Mouse (Mus musculus) frontal cortex, adult 2 months (tissue): Measurements from ENCODE around the gene Cmc2. TPM values are rescaled to one million over a fixed set of nuclear protein-coding genes. Genes with fewer than 3 reads are reported as not detected.

Source experiments
- DNase-seq, 2 experiments: peaks; one replicate each; pipeline ENCODE4 v3.0.0; 2022; ENCODE audit warnings: low spot score in 1 of 2; ENCODE audit errors: extremely low spot score in 1 of 2
- polyA plus RNA-seq: library from polyadenylated mRNA; depleted of rRNA; stranded (reverse); fragments of >200 nt; gene quantifications from 2 replicates; pipeline ENCODE4 v1.2.3, GENCODE M21; 2012

Cmc2 gene
- polyA plus RNA-seq, 1 experiment, result 18.6 TPM

GRCm38 (mm10) chr8:116921005-116921336 lies 284 bp downstream of the Cmc2 start:
- DNase-seq, result peak in 1 of 2 experiments; percentile 35

- DNase-seq, result no peak
Measured at GRCm38 (mm10) chr8:116905836-116906235, 15.4 kb downstream of the Cmc2 start.

- no peak for DNase-seq
Measured at GRCm38 (mm10) chr8:116905252-116905651, 16.0 kb downstream of the Cmc2 start.

- DNase-seq, result no peak
Measured at GRCm38 (mm10) chr8:116904736-116905135, 16.5 kb downstream of the Cmc2 start.

DNA sequence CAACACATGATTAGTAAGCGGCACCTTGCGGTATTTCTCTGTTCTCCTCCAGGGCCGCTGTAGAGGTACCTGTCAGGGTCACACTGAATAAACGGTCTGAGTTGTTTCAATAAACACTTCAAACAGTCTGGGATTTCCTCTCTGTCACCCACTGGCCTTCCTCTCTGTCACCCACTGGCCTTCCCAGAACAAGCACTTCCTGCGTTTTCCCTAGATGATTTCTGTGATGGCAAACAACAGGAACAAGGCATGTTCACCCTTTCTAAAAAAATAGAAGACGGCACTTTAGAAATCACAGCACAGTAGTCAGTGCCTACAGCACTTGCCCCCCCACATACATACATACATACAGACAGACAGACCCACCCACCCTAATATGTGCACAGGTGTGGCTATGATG lies 25.7 kb downstream of the Cmc2 start:
- no peak for DNase-seq

GRCm38 (mm10) chr8:116893938-116894337 lies 27.3 kb downstream of the Cmc2 start:
- DNase-seq, result no peak

DNA sequence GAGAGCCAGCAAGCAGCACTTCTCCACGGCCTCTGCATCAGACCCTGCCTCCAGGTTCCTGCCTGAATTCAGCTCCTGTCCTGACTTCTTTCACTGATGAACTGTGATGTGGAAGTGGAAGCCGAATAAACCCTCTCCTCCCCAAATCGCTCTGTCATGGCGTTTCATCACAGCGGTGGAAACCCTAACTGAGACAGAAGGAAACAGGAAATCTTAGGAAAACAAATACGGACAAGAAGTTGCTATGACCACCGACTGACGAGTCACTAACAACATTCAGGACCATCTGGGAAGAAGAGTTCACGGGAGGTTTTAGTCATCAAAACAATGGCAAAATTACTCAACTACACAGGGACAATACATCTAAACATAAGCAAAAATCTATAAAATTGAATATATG lies 28.6 kb downstream of the Cmc2 start:
- DNase-seq, result no peak

GRCm38 (mm10) chr8:116892130-116892529 lies 29.1 kb downstream of the Cmc2 start:
- no peak for DNase-seq

- DNase-seq, result no peak
Measured at GRCm38 (mm10) chr8:116891446-116891845, 29.8 kb downstream of the Cmc2 start.

GRCm38 (mm10) chr8:116887813-116888212 lies 33.4 kb downstream of the Cmc2 start:
- DNase-seq, result no peak

DNA sequence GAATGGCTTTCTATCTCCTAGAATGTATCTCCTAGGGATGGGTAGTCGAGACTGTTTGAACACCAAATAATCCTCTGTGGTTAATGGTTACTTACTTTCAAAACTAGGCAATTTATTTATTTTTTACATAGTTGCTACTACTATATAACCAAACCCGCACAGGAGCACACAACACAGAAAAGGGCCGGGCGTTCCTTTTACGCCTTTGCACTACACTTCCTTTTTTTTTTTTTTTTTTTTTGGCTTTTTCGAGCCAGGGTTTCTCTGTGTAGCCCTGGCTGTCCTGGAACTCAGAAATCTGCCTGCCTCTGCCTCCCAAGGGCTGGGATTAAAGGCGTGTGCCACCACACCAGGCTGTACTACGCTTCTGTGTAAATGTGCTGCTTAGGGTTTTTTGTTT lies 39.9 kb downstream of the Cmc2 start:
- DNase-seq, result no peak

DNA sequence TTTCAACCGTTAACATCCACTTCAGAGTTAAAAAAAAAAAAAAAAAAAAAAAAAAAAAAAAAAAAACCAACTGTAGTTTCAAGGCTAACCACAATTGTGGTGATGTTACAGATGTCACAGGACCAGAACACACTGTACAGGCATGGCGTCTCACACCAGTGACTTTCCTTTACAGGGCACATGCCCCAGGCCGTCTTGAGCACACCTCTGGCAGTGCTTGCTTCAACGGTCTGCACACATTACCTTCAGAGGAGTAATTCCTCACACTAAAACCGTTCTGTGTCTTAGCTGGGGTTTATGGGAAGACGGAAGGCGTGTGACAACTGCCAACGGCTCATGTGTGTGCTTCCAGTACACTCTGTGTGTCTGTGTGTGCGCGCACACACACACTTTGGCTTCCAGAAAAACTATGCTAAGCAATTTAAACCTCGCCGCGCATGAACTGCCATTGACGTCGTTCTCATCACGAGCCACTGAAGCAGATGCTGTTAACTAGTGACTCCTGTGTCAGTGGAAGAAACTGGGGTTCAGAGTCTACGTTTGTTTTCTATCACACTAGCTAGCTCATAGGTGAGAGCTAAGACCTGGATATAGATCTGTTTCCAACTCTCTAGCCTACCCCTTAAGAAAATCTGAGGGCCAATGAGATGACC lies 45.3 kb downstream of the Cmc2 start:
- no peak for DNase-seq

DNA sequence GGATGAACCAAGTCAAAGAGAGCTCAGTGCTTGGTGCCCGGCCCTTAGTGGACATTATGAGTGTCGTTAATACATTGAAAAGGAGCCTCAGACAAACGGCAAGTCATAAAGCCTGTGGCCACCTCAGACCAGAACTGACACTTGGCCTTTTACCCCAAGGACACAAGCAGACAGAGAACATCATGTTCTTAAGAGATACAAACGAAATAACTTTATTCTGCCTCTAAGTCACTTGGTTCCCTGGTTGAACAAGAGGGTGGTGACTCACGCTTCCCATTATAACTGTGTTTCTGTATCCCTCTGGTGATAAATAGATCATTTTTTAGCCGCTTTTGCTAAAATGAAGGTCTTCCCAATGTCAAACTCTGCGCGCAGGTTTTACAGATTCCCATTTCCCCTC lies 47.3 kb downstream of the Cmc2 start:
- DNase-seq, result peak in 1 of 2 experiments; percentile 35

- DNase-seq, result no peak
Measured at GRCm38 (mm10) chr8:116873586-116873985, 47.7 kb downstream of the Cmc2 start.

DNA sequence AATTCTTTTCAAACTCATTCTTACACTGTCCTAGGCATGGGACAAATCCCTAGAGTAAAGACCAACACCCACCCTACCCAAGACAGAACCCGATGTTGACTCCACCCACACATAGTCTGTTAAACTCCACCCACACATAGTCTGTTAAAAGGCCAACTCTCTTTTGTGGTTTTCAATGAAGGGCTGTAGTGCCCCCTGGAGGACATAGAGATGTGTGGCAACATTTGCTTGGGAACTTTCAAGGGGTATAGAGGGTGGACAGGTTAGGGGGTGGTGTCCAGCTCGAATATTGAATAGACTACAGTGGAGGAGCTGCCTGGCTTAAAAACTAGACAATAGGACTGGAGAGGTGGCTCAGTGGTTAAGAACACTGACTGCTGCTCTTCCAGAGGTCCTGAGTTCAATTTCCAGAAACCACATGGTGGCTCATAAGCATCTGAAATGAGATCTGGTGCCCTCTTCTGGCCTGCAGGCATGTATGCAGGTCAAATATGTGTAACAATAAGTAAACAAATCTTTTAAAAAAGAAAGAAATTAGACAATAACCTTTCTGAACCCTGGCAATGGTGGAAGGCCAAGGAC lies 48.4 kb downstream of the Cmc2 start:
- peak in 1 of 2 experiments; percentile 52 for DNase-seq

DNA sequence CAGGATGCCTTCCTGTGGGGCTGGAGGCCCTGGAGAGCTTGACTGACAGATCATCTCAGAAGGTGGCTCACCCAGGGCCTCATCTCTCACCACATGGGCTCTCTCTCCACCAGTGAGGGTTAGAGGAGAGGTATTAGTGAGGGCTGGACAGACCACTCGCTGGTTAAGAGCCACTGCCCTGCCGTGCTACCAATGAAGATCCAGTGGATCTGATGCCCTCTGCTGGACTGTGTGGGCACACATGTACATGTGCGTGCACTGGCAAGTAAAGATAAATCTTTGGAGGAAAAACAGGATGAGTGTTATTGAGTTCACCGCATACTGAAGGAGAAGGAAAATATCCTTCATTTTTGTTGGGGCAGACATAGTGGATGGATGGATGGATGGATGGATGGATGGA lies 52.6 kb downstream of the Cmc2 start:
- peak in 1 of 2 experiments; percentile 70 for DNase-seq

DNA sequence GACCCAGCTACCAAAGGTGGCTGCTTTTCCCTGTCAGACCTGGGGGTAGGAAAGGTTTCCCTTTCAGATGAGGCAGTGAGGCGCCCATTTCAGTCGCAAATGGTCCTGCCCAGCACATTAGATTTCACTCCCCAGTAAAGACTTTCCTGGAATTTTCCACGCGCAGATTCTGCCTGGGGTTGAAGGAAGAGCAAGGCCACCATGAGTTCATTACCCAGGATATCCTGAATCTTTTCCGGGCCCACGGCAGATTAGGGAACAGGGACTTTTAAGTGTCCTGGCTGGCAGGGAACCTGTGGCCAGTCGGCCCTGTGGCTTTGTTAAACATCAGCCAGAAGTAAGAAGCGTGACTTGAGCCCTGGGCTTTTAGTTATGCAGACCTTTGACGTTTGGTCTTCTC lies 53.9 kb downstream of the Cmc2 start:
- DNase-seq, result no peak

DNA sequence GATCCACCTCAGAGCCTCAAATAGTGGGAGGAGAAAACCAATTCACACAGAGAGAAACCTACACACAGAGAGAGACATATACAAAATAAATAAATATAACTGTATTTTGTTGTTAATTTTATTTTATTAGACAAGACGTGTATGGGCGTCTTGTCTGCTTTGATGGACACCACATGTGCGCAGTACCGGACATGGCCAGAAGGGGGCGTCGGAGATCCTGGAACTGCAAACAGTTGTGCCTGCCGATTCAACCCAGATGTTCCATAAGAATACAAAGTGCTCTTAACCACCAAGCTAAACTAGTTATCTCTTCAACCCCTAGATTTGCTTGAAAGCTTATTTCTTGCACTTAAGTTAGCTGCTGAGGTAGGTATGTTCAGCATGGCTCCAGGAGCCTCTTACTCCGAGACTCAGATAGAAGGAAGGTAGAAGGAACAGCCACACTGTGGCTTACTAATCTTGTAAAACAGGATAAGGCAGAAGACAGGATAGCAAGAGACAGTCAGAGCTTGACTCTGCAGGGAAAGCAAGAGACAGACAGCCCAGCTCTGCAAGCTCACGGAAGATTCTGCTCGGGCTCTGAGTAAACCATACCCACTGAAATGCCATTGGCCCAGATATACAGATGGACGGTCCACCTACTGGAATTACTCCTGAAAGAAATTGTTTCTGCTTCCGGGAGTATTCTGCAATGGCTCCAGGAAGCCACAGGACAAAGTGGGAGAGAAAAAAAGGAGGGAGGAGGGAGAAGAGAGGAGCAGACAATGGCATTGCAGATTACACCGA lies 54.9 kb downstream of the Cmc2 start:
- DNase-seq, result peak in 1 of 2 experiments; percentile 39

- no peak for DNase-seq
Measured at GRCm38 (mm10) chr8:116864514-116864913, 56.7 kb downstream of the Cmc2 start.

DNA sequence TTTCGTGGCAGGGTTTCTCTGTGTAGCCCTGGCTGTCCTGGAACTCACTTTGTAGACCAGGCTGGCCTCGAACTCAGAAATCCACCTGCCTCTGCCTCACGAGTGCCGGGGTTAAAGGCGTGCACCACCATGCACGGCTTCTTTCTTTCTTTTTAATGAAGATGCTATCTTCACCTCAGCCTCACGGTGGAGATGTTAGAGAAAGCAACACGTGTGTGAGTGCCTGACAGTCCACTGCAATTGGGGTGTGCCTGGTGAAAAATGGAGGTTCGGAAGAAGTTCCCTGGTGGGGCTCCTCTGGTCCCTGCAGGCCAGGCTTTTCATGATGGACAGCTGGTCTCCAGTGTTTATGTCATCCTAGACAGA lies 57.2 kb downstream of the Cmc2 start:
- no peak for DNase-seq

DNA sequence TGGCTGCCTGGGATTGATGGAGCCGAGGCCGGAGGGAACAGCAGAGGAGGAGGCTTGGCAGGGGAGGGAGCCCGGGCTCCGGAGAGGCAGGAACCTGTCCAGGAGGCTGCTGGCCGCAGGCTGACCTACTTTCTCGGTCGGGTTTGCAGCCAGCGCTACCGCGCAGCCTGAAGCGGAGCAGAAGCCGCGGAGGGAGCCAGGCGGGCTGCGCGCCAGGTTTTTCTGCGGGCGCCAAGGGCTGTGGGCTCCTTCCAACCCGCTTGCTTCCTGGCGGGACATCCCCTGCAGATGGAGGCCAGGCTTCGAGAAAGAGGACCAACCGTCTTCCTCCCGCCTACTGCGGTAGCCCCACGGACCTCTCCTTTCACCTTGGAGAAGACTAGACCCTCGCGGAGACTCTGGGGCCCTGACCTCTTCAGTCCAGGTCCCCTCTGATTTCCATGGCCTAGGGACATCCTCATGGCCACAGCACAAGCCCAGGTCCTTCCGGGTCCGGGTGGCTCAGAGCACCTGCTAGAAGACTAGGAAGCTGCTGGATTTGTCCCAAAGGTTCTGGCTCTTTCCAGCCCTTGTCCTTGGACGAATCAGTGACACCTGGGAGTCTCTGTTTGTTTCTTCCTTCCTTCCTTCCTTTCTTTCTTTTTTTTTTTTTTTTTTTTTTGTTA lies 57.8 kb downstream of the Cmc2 start:
- peak in 1 of 2 experiments; percentile 71 for DNase-seq
